Mouse (Mus musculus) cortical plate, adult 2 months (tissue): Measurements from ENCODE around the gene Fam227a. TPM values are rescaled to one million over a fixed set of nuclear protein-coding genes. Genes with fewer than 3 reads are reported as not detected.
A peak's percentile ranks its signal among the peaks of the same experiment; 100 is the strongest.

Experiments used
- H3K27ac ChIP-seq: fragments of 200-500 bp; 2 replicates; pipeline ENCODE4 v1.5.1; 2012; ENCODE audit warnings: low read length, control low read depth, inconsistent platforms; ENCODE audit not compliant: insufficient read depth
- H3K4me1 ChIP-seq: fragments of 200-500 bp; 2 replicates; pipeline ENCODE4 v1.6.1; 2011; ENCODE audit warnings: low read length; ENCODE audit not compliant: control insufficient read depth, insufficient read depth
- H3K4me3 ChIP-seq: fragments of 200-500 bp; 2 replicates; pipeline ENCODE4 v1.5.1; 2011; ENCODE audit warnings: mild to moderate bottlenecking, low read length, control low read depth; ENCODE audit not compliant: insufficient read depth
- CTCF ChIP-seq: fragments of 200-500 bp; IDR thresholded peaks from 2 replicates; pipeline ENCODE4 v1.5.1; 2011; ENCODE audit warnings: mild to moderate bottlenecking, control low read depth, low read length; ENCODE audit not compliant: insufficient read depth; ENCODE audit errors: extremely low read depth
- POLR2A ChIP-seq: fragments of 200-500 bp; IDR thresholded peaks from 2 replicates; pipeline ENCODE4 v1.6.1; 2011; ENCODE audit warnings: mild to moderate bottlenecking, low read length, control low read depth; ENCODE audit not compliant: insufficient read depth; ENCODE audit errors: extremely low read depth
- polyA plus RNA-seq: library from polyadenylated mRNA; depleted of rRNA; stranded (reverse); fragments of >200 nt; gene quantifications from 2 replicates; pipeline ENCODE4 v1.2.3, GENCODE M21; 2012

Fam227a gene
- polyA plus RNA-seq, 1 experiment: 12.6 TPM

GRCm38 (mm10) chr15:79691023-79691508 lies 32.3 kb upstream of the Fam227a start:
- no peak overlapping the region; the same call in 1 of the 2 replicates for H3K27ac ChIP-seq
- H3K4me1 ChIP-seq: peaks cover 5% of the 10 kb centered on the region; the same call in 1 of the 2 replicates
- TF ChIP-seq POLR2A (no peak), CTCF (no peak)
- H3K4me3 ChIP-seq: peak overlapping the region; percentile 65

GRCm38 (mm10) chr15:79690426-79691022 lies 31.8 kb upstream of the Fam227a start, which contains the start of gene Gtpbp1:
Gene Gtpbp1, plus strand, starts transcription at chr15:79690845.
- TF ChIP-seq POLR2A: 0 out of 2 replicates have a peak, but pooled peaks have one; percentile 43
- TF ChIP-seq CTCF: no peak
- H3K4me1 ChIP-seq: peaks cover 5% of the 10 kb centered on the region; the same call in 1 of the 2 replicates
- H3K27ac ChIP-seq: no peak within 1 kb of the TSS; the same call in 1 of the 2 replicates
- H3K4me3 ChIP-seq: peak within 1 kb of the TSS; percentile 65

GRCm38 (mm10) chr15:79689662-79690425 lies 31.1 kb upstream of the Fam227a start:
- Histone ChIP-seq H3K4me3 (peak overlapping the region; percentile 7; the same call in 1 of the 2 replicates), H3K27ac (no peak overlapping the region), H3K4me1 (peaks cover 6% of the 10 kb centered on the region; the same call in 1 of the 2 replicates)
- TF ChIP-seq CTCF (no peak), POLR2A (no peak)

GRCm38 (mm10) chr15:79688268-79688956 lies 29.7 kb upstream of the Fam227a start:
- peak overlapping the region; percentile 72 for H3K4me3 ChIP-seq
- H3K4me1 ChIP-seq: peaks cover 4% of the 10 kb centered on the region; the same call in 1 of the 2 replicates
- peak overlapping the region; percentile 98 for H3K27ac ChIP-seq
- TF ChIP-seq CTCF (no peak), POLR2A (no peak)

GRCm38 (mm10) chr15:79687646-79688267 lies 29.0 kb upstream of the Fam227a start, which contains the start of gene Josd1:
Gene Josd1, minus strand, starts transcription at chr15:79687919.
- peak within 1 kb of the TSS; percentile 72 for H3K4me3 ChIP-seq
- peaks cover 8% of the 10 kb centered on the region; the same call in 1 of the 2 replicates for H3K4me1 ChIP-seq
- peak within 1 kb of the TSS; percentile 98 for H3K27ac ChIP-seq
- no peak for TF ChIP-seq CTCF
- peak; percentile 78 for TF ChIP-seq POLR2A

- Histone ChIP-seq H3K27ac (peak overlapping the region; percentile 98), H3K4me1 (peaks cover 8% of the 10 kb centered on the region; the same call in 1 of the 2 replicates), H3K4me3 (peak overlapping the region; percentile 72)
- TF ChIP-seq CTCF (no peak), POLR2A (no peak)
Observed at GRCm38 (mm10) chr15:79687175-79687574, 28.4 kb upstream of the Fam227a start.

- Histone ChIP-seq H3K4me3 (peak overlapping the region; percentile 72), H3K4me1 (peaks cover 6% of the 10 kb centered on the region; the same call in 1 of the 2 replicates), H3K27ac (no peak overlapping the region)
- TF ChIP-seq CTCF (no peak), POLR2A (no peak)
Observed at GRCm38 (mm10) chr15:79686046-79686869, 27.5 kb upstream of the Fam227a start.

GRCm38 (mm10) chr15:79685141-79685641 lies 26.4 kb upstream of the Fam227a start:
- Histone ChIP-seq H3K27ac (no peak overlapping the region), H3K4me3 (peak overlapping the region; percentile 72), H3K4me1 (peaks cover 6% of the 10 kb centered on the region; the same call in 1 of the 2 replicates)
- TF ChIP-seq CTCF (no peak), POLR2A (no peak)
